Mouse (Mus musculus): ENCODE measurements around the gene Hax1. TPM values are rescaled to one million over a fixed set of nuclear protein-coding genes. Genes with fewer than 3 reads are reported as not detected.

The Hax1 gene
- polyA plus RNA-seq, 1 experiment from 2014 or later: 166 TPM

DNA sequence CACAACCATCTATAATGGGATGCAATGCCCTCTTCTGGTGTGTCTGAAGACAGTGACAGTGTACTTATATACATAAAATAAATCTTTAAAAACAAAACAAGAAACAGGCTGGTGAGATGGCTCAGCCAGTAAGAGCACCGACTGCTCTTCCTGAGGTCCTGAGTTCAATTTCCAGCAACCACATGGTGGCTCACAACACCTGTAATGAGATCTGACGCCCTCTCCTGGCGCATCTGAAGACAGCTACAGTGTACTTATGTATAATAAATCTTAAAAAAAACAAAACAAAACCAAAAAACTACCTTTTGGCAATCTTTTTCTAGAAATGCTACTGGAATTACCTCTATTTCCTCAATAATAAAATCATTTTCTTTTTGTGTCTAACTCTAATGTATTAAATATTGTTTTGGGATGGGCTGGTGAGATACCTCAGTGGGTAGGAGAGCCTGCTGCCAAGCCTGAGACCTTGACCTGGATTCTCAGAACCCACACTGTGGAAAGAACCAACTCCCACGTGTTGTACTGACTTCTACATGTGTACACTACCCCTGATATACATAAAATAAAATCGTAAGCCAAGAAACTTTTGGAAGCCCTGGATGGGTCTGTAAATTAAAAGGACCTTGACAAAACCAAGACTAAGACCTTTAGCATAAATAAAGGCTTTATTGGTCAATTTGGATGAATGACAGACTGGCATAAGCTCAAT lies 3.6 kb downstream of the Hax1 start:
- no peaks in the 10 kb centered on the region for H3K9me3 ChIP-seq (ENCODE audit: control insufficient read depth, low read length)
- no peak overlapping the region for H3K4me2 ChIP-seq (replicated peaks; ENCODE audit: low read depth, low read length)
- peaks cover 27% of the 10 kb centered on the region; the same call in 1 of the 2 replicates for H3K36me3 ChIP-seq (ENCODE audit: control insufficient read depth, insufficient read depth, low read length)
- H3K9ac ChIP-seq (ENCODE audit: low read depth, low read length): no peak overlapping the region
- 91% methylated on average over 5 of the region's 5 CpGs for WGBS
- ATAC-seq (ENCODE audit: low FRiP score, low TSS enrichment): no peak
- no peaks in the 10 kb centered on the region for H3K4me1 ChIP-seq (ENCODE audit: control insufficient read depth, insufficient read depth, low read length)
- H3K4me3 ChIP-seq (ENCODE audit: low read length): no peak overlapping the region
- H3K27ac ChIP-seq (ENCODE audit: low read depth, low read length): no peak overlapping the region
- H3K27me3 ChIP-seq (ENCODE audit: control insufficient read depth, insufficient read depth, low read length): no peaks in the 10 kb centered on the region

DNA sequence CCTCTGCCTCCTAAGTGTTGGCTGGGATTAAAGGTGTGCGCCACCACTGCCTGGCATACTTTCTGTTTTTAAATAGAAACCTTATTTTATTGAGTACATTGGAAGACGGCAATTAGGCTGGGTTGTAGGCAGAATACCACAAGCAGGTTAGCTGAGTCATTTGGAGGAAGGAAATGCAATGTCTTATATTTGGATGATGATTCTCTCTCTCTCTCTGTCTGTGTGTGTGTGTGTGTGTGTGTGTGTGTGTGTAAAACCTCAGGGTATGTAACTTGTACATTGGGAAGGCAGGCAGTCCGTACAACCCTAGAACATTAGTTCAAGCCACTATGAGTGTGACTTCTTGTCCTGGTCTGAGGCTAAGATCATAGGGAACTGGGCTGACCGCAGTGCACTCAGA lies 10.8 kb downstream of the Hax1 start:
- Histone ChIP-seq H3K36me3 (ENCODE audit: control insufficient read depth, insufficient read depth, low read length) (no peaks in the 10 kb centered on the region), H3K27me3 (ENCODE audit: control insufficient read depth, insufficient read depth, low read length) (no peaks in the 10 kb centered on the region), H3K4me2 (replicated peaks; ENCODE audit: low read depth, low read length) (no peak overlapping the region), H3K9ac (ENCODE audit: low read depth, low read length) (no peak overlapping the region), H3K4me3 (ENCODE audit: low read length) (no peak overlapping the region), H3K4me1 (ENCODE audit: control insufficient read depth, insufficient read depth, low read length) (no peaks in the 10 kb centered on the region), H3K9me3 (ENCODE audit: control insufficient read depth, low read length) (no peaks in the 10 kb centered on the region), H3K27ac (ENCODE audit: low read depth, low read length) (no peak overlapping the region)
- no peak for ATAC-seq (ENCODE audit: low FRiP score, low TSS enrichment)
- 91% methylated on average over 4 of the region's 4 CpGs for WGBS

DNA sequence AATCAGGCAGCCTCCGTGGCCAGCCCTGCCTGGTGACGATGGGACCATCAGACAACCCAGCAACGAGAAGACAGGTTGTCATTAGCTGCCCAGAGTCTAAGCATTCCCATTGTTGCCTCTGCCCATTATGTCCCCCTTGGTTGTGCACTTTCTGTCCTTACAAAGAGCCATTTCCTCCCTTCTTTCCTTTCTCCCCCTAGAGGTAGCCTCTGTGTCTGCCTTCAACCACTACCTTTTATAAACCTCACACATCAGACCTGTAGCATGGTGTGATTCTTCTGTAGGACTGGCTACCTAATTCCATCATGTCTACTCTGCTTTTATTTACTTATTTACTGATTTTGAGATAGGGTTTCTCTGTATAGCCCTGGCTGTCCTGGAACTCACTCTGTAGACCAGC lies 11.4 kb downstream of the Hax1 start:
- no peaks in the 10 kb centered on the region for H3K36me3 ChIP-seq (ENCODE audit: control insufficient read depth, insufficient read depth, low read length)
- H3K9ac ChIP-seq (ENCODE audit: low read depth, low read length): no peak overlapping the region
- no peak for ATAC-seq (ENCODE audit: low FRiP score, low TSS enrichment)
- no peaks in the 10 kb centered on the region for H3K27me3 ChIP-seq (ENCODE audit: control insufficient read depth, insufficient read depth, low read length)
- no peak overlapping the region for H3K4me2 ChIP-seq (replicated peaks; ENCODE audit: low read depth, low read length)
- no peak overlapping the region for H3K4me3 ChIP-seq (ENCODE audit: low read length)
- H3K4me1 ChIP-seq (ENCODE audit: control insufficient read depth, insufficient read depth, low read length): no peaks in the 10 kb centered on the region
- 47% methylated on average over 3 of the region's 3 CpGs for WGBS
- H3K27ac ChIP-seq (ENCODE audit: low read depth, low read length): no peak overlapping the region
- H3K9me3 ChIP-seq (ENCODE audit: control insufficient read depth, low read length): no peaks in the 10 kb centered on the region

DNA sequence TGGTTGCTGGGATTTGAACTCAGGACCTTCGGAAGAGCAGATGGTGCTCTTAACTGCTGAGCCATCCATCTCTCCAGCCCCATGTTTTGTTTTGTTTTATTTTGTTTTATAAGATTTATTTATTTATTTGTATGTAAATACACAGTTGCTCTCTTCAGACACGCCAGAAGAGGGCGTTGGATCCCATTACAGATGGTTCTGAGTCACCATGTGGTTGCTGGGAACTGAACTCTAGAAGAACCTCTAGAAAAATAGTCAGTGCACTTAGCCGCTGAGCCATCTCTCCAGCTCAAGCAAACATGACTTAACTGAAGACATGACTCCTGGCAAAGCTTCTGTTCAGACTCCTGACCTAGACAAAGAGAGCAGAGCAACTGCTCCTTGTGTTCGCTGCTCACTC lies 16.2 kb downstream of the Hax1 start:
- H3K9ac ChIP-seq (ENCODE audit: low read depth, low read length): no peak overlapping the region
- H3K9me3 ChIP-seq (ENCODE audit: control insufficient read depth, low read length): no peaks in the 10 kb centered on the region
- no peaks in the 10 kb centered on the region for H3K36me3 ChIP-seq (ENCODE audit: control insufficient read depth, insufficient read depth, low read length)
- H3K27ac ChIP-seq (ENCODE audit: low read depth, low read length): no peak overlapping the region
- H3K27me3 ChIP-seq (ENCODE audit: control insufficient read depth, insufficient read depth, low read length): no peaks in the 10 kb centered on the region
- 77% methylated on average over 5 of the region's 5 CpGs for whole genome bisulfite sequencing
- no peak overlapping the region for H3K4me3 ChIP-seq (ENCODE audit: low read length)
- no peak for ATAC-seq (ENCODE audit: low FRiP score, low TSS enrichment)
- H3K4me1 ChIP-seq (ENCODE audit: control insufficient read depth, insufficient read depth, low read length): no peaks in the 10 kb centered on the region
- H3K4me2 ChIP-seq (replicated peaks; ENCODE audit: low read depth, low read length): no peak overlapping the region

DNA sequence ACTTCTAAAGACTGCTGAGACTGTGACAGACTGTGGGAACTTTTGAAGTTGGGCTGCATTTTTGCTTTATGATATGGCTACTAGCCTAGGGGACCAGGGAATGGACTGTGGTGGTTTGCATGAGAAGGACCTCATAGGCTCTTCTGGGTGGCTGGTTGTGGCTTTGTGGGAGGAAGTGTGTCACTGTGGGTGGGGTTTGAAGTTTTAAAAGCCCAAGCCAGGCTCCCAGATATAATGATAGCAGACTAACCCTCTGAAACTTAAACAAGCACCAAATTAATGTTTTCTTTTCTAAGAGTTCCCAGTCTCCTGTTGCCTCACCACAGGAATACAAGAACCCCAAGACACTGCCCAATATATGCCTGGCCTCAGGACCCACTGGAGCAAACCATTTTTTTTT lies 21.7 kb downstream of the Hax1 start:
- no peak for ATAC-seq (ENCODE audit: low FRiP score, low TSS enrichment)
- no peaks in the 10 kb centered on the region for H3K9me3 ChIP-seq (ENCODE audit: control insufficient read depth, low read length)
- H3K27ac ChIP-seq (ENCODE audit: low read depth, low read length): no peak overlapping the region
- H3K9ac ChIP-seq (ENCODE audit: low read depth, low read length): no peak overlapping the region
- H3K4me2 ChIP-seq (replicated peaks; ENCODE audit: low read depth, low read length): no peak overlapping the region
- H3K36me3 ChIP-seq (ENCODE audit: control insufficient read depth, insufficient read depth, low read length): no peaks in the 10 kb centered on the region
- no peaks in the 10 kb centered on the region for H3K27me3 ChIP-seq (ENCODE audit: control insufficient read depth, insufficient read depth, low read length)
- H3K4me1 ChIP-seq (ENCODE audit: control insufficient read depth, insufficient read depth, low read length): no peaks in the 10 kb centered on the region
- H3K4me3 ChIP-seq (ENCODE audit: low read length): no peak overlapping the region

DNA sequence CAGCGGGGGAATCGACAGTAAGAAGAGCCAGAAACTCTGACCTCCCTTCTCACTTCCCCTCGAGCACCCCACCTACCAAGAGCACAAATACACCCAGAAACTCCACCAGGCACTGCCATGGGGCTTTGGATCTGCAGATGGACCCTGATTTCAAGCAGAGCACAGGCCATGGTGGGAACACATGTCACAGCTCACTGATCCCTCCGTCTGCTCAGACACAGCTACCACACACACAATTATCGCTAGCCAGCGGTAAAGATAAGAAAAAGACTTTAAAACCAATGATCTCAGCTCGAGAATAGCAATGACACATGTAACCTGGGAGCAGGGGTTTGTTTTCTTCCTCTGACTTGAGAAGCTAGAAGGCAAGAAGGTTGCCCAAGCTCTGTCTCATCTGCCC lies 30.1 kb downstream of the Hax1 start:
- Histone ChIP-seq H3K4me2 (replicated peaks; ENCODE audit: low read depth, low read length) (no peak overlapping the region), H3K27me3 (ENCODE audit: control insufficient read depth, insufficient read depth, low read length) (no peaks in the 10 kb centered on the region), H3K4me1 (ENCODE audit: control insufficient read depth, insufficient read depth, low read length) (peaks cover 6% of the 10 kb centered on the region; the same call in 1 of the 2 replicates), H3K9me3 (ENCODE audit: control insufficient read depth, low read length) (no peaks in the 10 kb centered on the region), H3K27ac (ENCODE audit: low read depth, low read length) (no peak overlapping the region), H3K4me3 (ENCODE audit: low read length) (no peak overlapping the region), H3K36me3 (ENCODE audit: control insufficient read depth, insufficient read depth, low read length) (no peaks in the 10 kb centered on the region), H3K9ac (ENCODE audit: low read depth, low read length) (no peak overlapping the region)
- ATAC-seq (ENCODE audit: low FRiP score, low TSS enrichment): no peak
- WGBS: 77% methylated on average over 7 of the region's 7 CpGs

DNA sequence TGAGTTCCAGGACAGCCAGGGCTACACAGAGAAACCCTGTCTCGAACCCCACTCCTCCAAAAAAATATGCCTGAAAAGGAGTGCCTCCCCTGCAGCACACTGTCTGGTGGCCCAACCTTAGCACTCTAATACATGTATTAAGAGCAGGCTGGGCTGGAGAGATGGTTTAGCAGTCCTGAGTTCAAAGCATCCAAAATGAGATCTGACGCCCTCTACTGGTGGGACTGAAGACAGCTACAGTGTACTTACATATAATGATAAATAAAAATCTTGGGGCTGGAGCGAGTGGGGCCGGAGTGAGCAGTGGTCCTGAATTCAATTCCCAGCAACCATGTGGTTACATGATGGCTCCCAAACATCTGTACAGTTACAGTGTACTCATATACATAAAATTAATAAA lies 31.6 kb downstream of the Hax1 start:
- no peak overlapping the region for H3K9ac ChIP-seq (ENCODE audit: low read depth, low read length)
- no peak overlapping the region for H3K4me3 ChIP-seq (ENCODE audit: low read length)
- H3K4me2 ChIP-seq (replicated peaks; ENCODE audit: low read depth, low read length): no peak overlapping the region
- no peak for ATAC-seq (ENCODE audit: low FRiP score, low TSS enrichment)
- H3K4me1 ChIP-seq (ENCODE audit: control insufficient read depth, insufficient read depth, low read length): peaks cover 10% of the 10 kb centered on the region
- no peaks in the 10 kb centered on the region for H3K9me3 ChIP-seq (ENCODE audit: control insufficient read depth, low read length)
- no peaks in the 10 kb centered on the region for H3K36me3 ChIP-seq (ENCODE audit: control insufficient read depth, insufficient read depth, low read length)
- WGBS: 70% methylated on average over 4 of the region's 4 CpGs
- H3K27me3 ChIP-seq (ENCODE audit: control insufficient read depth, insufficient read depth, low read length): no peaks in the 10 kb centered on the region
- no peak overlapping the region for H3K27ac ChIP-seq (ENCODE audit: low read depth, low read length)

DNA sequence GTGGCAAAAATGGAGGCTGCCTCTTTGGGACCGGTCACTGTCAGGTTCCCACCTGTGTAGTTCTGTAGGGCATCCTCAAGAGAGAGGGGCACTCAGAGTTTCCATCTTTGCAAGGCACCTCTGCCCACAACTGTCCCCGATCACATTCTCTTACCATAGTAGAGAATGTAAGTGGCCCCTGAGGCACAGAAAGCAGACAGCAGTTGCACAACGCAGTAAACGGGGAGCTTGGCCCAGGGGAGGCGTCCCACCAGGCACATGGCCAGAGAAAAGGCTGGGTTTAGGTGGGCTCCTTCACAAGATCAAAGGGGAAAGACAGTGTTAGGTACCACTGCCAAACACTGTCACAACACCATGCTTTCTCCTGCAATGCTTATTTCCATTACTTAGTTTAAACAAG lies 32.6 kb downstream of the Hax1 start:
- no peaks in the 10 kb centered on the region for H3K27me3 ChIP-seq (ENCODE audit: control insufficient read depth, insufficient read depth, low read length)
- no peaks in the 10 kb centered on the region for H3K9me3 ChIP-seq (ENCODE audit: control insufficient read depth, low read length)
- no peak overlapping the region for H3K9ac ChIP-seq (ENCODE audit: low read depth, low read length)
- no peak overlapping the region for H3K4me3 ChIP-seq (ENCODE audit: low read length)
- no peak for ATAC-seq (ENCODE audit: low FRiP score, low TSS enrichment)
- WGBS: 91% methylated on average over 5 of the region's 5 CpGs
- peaks cover 20% of the 10 kb centered on the region for H3K4me1 ChIP-seq (ENCODE audit: control insufficient read depth, insufficient read depth, low read length)
- H3K27ac ChIP-seq (ENCODE audit: low read depth, low read length): no peak overlapping the region
- no peak overlapping the region for H3K4me2 ChIP-seq (replicated peaks; ENCODE audit: low read depth, low read length)
- H3K36me3 ChIP-seq (ENCODE audit: control insufficient read depth, insufficient read depth, low read length): no peaks in the 10 kb centered on the region

DNA sequence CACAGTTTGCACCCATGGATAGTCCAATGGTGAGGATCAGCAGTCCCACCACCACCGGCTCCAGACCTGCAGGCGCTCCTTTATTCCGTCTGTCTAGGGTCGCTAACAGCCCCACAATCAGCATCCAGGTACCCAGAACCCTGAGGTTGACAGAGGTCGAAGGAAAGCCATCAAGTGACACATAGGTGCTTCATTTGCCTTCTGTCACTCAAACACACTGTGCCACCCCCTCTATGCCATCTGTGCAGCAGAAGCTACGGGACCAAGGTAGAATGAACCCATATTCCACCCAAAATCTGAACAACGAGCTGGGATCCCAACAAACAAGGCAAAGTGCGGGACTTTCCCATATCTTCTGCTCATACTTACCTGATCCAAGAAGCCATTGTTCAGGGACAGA lies 33.0 kb downstream of the Hax1 start:
- H3K36me3 ChIP-seq (ENCODE audit: control insufficient read depth, insufficient read depth, low read length): no peaks in the 10 kb centered on the region
- ATAC-seq (ENCODE audit: low FRiP score, low TSS enrichment): no peak
- 95% methylated on average over 8 of the region's 8 CpGs for WGBS

More for the DNA sequence above, 33.0 kb downstream of the Hax1 start:
- Histone ChIP-seq H3K27ac (ENCODE audit: low read depth, low read length) (no peak overlapping the region), H3K4me3 (ENCODE audit: low read length) (no peak overlapping the region), H3K4me2 (replicated peaks; ENCODE audit: low read depth, low read length) (no peak overlapping the region), H3K9ac (ENCODE audit: low read depth, low read length) (no peak overlapping the region), H3K9me3 (ENCODE audit: control insufficient read depth, low read length) (no peaks in the 10 kb centered on the region), H3K27me3 (ENCODE audit: control insufficient read depth, insufficient read depth, low read length) (no peaks in the 10 kb centered on the region), H3K4me1 (ENCODE audit: control insufficient read depth, insufficient read depth, low read length) (peaks cover 23% of the 10 kb centered on the region)

Data from kidney, embryonic 14.5 days (tissue).